Mouse (Mus musculus) thymus, postnatal 10 days (tissue): ENCODE measurements around the gene Msh5.
"Not testable (repeated sequence)": the region's sequence is repeated elsewhere in the genome, so short reads cannot be mapped to it uniquely, and the experiment has no call there.

Experiments
- DNase-seq, 2 experiments: peaks; one replicate each; pipeline ENCODE4 v3.0.0; 2021; ENCODE audit warnings: low spot score in 2 of 2

Gene Msh5

GRCm38 (mm10) chr17:35048932-35049440 is 2.4 kb upstream of the Msh5 start:
- DNase-seq, result no peak

GRCm38 (mm10) chr17:35048149-35048931 is 1.8 kb upstream of the Msh5 start:
- DNase-seq, result peak in 1 of 2 experiments; percentile 50

- no peak for DNase-seq
Observed at GRCm38 (mm10) chr17:35047688-35048087, 1.1 kb upstream of the Msh5 start.

GRCm38 (mm10) chr17:35045807-35046680 is 501 bp downstream of the Msh5 start:
- no peak for DNase-seq

GRCm38 (mm10) chr17:35044904-35045806 is 1.4 kb downstream of the Msh5 start:
- no peak for DNase-seq

- DNase-seq, result no peak
Observed at GRCm38 (mm10) chr17:35043794-35044193, 2.8 kb downstream of the Msh5 start.

- DNase-seq, result no peak
Observed at GRCm38 (mm10) chr17:35039121-35039873, 7.2 kb downstream of the Msh5 start.

- DNase-seq, result no peak
Observed at GRCm38 (mm10) chr17:35034896-35035295, 11.6 kb downstream of the Msh5 start.

GRCm38 (mm10) chr17:35033703-35034102 is 12.8 kb downstream of the Msh5 start:
- not testable (repeated sequence) for DNase-seq

GRCm38 (mm10) chr17:35032323-35032870 is 14.1 kb downstream of the Msh5 start:
- no peak for DNase-seq

GRCm38 (mm10) chr17:35031880-35032279 is 14.7 kb downstream of the Msh5 start:
- DNase-seq, result no peak

GRCm38 (mm10) chr17:35031272-35031671 is 15.3 kb downstream of the Msh5 start:
- no peak for DNase-seq

GRCm38 (mm10) chr17:35029691-35030532 is 16.6 kb downstream of the Msh5 start:
- peak in 1 of 2 experiments; percentile 37 for DNase-seq

GRCm38 (mm10) chr17:35028315-35028714 is 18.2 kb downstream of the Msh5 start:
- no peak for DNase-seq

GRCm38 (mm10) chr17:35027277-35028068 is 19.1 kb downstream of the Msh5 start, which contains the start of gene Sapcd1:
Gene Sapcd1 (minus strand): TSS chr17:35028016.
- DNase-seq, result no peak

GRCm38 (mm10) chr17:35026206-35026605 is 20.3 kb downstream of the Msh5 start:
- DNase-seq, result no peak

- no peak for DNase-seq
Observed at GRCm38 (mm10) chr17:35024691-35025488, 21.7 kb downstream of the Msh5 start.

GRCm38 (mm10) chr17:35024261-35024660 is 22.3 kb downstream of the Msh5 start:
- DNase-seq, result no peak
